Mouse (Mus musculus): ENCODE measurements around the gene Srl. TPM values are rescaled to one million over a fixed set of nuclear protein-coding genes. Genes with fewer than 3 reads are reported as not detected.
A peak's percentile ranks its signal among the peaks of the same experiment; 100 is the strongest.

Srl gene
- polyA plus RNA-seq, 1 experiment from 2014 or later, result 8.8 TPM

DNA sequence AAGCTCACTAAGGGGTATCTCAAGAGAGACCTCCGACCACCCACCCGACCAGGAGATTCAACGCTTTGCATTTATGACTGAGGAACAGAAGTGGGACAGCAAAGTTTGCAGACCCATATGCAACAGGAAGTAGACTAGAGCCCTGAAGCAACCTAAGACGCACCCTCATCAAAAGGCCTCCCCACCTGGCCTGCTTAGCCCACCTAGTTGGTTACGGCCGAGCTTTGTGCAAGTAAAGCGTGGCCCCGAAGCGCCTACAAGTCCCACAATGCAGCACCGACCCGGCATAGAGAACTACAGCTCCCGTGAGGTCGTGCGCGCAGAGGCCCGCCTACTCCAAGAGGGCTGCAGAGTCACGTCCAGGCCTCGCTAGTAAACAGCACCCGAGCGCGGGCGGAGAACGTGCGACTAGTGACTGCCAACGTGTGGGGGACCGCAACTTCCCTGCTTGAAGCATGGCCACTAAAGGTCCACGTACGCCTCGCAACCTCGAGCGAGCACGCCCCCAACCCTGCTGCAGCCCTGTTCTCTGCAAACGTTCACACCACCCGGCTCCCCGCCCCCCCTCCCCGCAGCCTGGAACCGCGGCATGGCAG is 16.9 kb upstream of the Srl start:
- peak; percentile 85 for ATAC-seq (replicated peaks; ENCODE audit: low FRiP score)
- Histone ChIP-seq H3K27ac (ENCODE audit: low read depth, low read length) (peak overlapping the region; percentile 96), H3K36me3 (ENCODE audit: control insufficient read depth, insufficient read depth, low read length) (no peaks in the 10 kb centered on the region; the same call in 1 of the 2 replicates), H3K9ac (ENCODE audit: low read depth, low read length) (peak overlapping the region; percentile 94), H3K9me3 (ENCODE audit: control insufficient read depth, low read length) (no peaks in the 10 kb centered on the region), H3K4me1 (replicated peaks; ENCODE audit: control insufficient read depth, insufficient read depth, low read length) (peaks cover 47% of the 10 kb centered on the region), H3K4me2 (peak overlapping the region; percentile 98), H3K4me3 (ENCODE audit: low read depth, low read length) (peak overlapping the region; percentile 87), H3K27me3 (replicated peaks; ENCODE audit: control insufficient read depth, insufficient read depth, low read length) (no peaks in the 10 kb centered on the region)
- DNase-seq (ENCODE audit: low spot score), result peak; percentile 91
- under 1% methylated on average over 38 of the region's 38 CpGs for WGBS

DNA sequence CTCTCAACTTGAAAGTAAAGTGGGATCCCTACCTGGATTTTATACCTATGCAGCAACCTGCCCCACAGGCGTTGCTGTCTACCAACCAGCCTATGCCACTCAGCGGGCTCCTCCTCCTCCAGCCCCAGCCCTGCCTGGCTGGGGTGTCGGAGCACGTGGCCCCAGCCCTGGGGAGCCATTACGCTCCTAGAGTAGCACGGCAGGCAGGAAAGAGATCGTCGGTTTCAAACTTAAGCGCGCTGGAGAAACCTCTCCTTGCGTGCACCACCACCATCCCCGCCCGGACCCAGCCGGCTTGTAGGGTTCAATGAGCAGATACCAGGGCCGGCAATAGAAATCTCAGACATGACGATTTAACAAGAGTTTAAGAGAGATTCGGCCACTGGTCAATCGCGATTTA is 16.3 kb upstream of the Srl start:
- no peaks in the 10 kb centered on the region for H3K9me3 ChIP-seq (ENCODE audit: control insufficient read depth, low read length)
- no peaks in the 10 kb centered on the region; the same call in 1 of the 2 replicates for H3K36me3 ChIP-seq (ENCODE audit: control insufficient read depth, insufficient read depth, low read length)
- peak overlapping the region; percentile 87 for H3K4me3 ChIP-seq (ENCODE audit: low read depth, low read length)
- H3K4me2 ChIP-seq, result peak overlapping the region; percentile 98
- DNase-seq (ENCODE audit: low spot score) (peak; percentile 71), ATAC-seq (replicated peaks; ENCODE audit: low FRiP score) (peak; percentile 68)
- H3K9ac ChIP-seq (ENCODE audit: low read depth, low read length), result peak overlapping the region; percentile 94
- H3K4me1 ChIP-seq (replicated peaks; ENCODE audit: control insufficient read depth, insufficient read depth, low read length), result peaks cover 52% of the 10 kb centered on the region
- peak overlapping the region; percentile 96 for H3K27ac ChIP-seq (ENCODE audit: low read depth, low read length)
- under 1% methylated on average over 19 of the region's 19 CpGs for WGBS
- H3K27me3 ChIP-seq (replicated peaks; ENCODE audit: control insufficient read depth, insufficient read depth, low read length), result no peaks in the 10 kb centered on the region

DNA sequence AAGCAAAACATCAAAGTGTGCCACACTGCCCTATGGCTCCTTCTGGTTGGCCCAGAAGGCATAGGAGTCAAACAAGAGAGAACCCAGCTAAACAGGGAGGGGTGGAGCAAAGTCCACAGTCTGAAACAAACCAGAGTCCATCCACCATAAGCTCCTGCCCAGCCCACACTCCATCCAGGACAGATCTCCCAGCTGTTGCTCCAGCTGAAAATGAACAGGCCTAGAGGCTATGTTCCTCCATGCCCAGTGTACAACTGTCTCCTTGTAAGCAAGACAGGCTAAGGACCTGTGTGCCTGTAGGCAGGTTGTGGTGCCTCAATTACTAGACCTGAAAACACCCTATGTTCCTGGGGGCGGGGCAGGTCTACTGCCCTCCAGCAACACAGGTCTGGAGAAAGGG is 15.5 kb upstream of the Srl start:
- Histone ChIP-seq H3K9ac (ENCODE audit: low read depth, low read length) (peak overlapping the region; percentile 94), H3K4me3 (ENCODE audit: low read depth, low read length) (peak overlapping the region; percentile 87), H3K4me2 (peak overlapping the region; percentile 98), H3K27ac (ENCODE audit: low read depth, low read length) (peak overlapping the region; percentile 96), H3K36me3 (ENCODE audit: control insufficient read depth, insufficient read depth, low read length) (no peaks in the 10 kb centered on the region; the same call in 1 of the 2 replicates), H3K27me3 (replicated peaks; ENCODE audit: control insufficient read depth, insufficient read depth, low read length) (no peaks in the 10 kb centered on the region), H3K9me3 (ENCODE audit: control insufficient read depth, low read length) (no peaks in the 10 kb centered on the region), H3K4me1 (replicated peaks; ENCODE audit: control insufficient read depth, insufficient read depth, low read length) (peaks cover 61% of the 10 kb centered on the region)
- DNase-seq (ENCODE audit: low spot score) (no peak), ATAC-seq (replicated peaks; ENCODE audit: low FRiP score) (no peak)
- WGBS, result 72% methylated on average over 1 of the region's 1 CpGs

DNA sequence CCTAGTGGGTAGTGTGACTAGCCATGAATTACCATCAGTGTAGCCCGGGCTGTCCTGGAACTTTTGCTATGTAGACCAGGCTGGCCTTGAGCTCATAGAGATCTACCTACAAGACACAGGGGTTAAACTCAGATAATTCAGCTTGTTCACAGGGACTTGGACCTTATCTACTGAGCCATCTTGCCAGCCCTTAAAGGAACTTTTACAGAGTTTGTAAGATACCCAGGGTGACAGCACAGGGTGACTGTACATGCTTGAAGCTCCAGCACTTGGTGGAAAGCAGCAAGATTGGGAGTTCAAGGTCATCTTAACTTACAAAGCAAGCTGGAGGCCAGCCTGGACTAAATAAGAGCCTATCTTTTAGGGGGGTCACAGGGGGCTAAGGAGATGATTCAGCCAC is 13.9 kb upstream of the Srl start:
- DNase-seq (ENCODE audit: low spot score), result no peak
- Histone ChIP-seq H3K27ac (ENCODE audit: low read depth, low read length) (peak overlapping the region; percentile 56), H3K27me3 (replicated peaks; ENCODE audit: control insufficient read depth, insufficient read depth, low read length) (no peaks in the 10 kb centered on the region), H3K9ac (ENCODE audit: low read depth, low read length) (0 out of 2 replicates have a peak overlapping the region, but pooled peaks have one; percentile 38), H3K36me3 (ENCODE audit: control insufficient read depth, insufficient read depth, low read length) (peaks cover 12% of the 10 kb centered on the region; the same call in 1 of the 2 replicates), H3K4me3 (ENCODE audit: low read depth, low read length) (no peak overlapping the region), H3K9me3 (ENCODE audit: control insufficient read depth, low read length) (no peaks in the 10 kb centered on the region), H3K4me2 (peak overlapping the region; percentile 30), H3K4me1 (replicated peaks; ENCODE audit: control insufficient read depth, insufficient read depth, low read length) (peaks cover 68% of the 10 kb centered on the region)
- ATAC-seq (replicated peaks; ENCODE audit: low FRiP score), result no peak
- 83% methylated on average over 1 of the region's 1 CpGs for WGBS

DNA sequence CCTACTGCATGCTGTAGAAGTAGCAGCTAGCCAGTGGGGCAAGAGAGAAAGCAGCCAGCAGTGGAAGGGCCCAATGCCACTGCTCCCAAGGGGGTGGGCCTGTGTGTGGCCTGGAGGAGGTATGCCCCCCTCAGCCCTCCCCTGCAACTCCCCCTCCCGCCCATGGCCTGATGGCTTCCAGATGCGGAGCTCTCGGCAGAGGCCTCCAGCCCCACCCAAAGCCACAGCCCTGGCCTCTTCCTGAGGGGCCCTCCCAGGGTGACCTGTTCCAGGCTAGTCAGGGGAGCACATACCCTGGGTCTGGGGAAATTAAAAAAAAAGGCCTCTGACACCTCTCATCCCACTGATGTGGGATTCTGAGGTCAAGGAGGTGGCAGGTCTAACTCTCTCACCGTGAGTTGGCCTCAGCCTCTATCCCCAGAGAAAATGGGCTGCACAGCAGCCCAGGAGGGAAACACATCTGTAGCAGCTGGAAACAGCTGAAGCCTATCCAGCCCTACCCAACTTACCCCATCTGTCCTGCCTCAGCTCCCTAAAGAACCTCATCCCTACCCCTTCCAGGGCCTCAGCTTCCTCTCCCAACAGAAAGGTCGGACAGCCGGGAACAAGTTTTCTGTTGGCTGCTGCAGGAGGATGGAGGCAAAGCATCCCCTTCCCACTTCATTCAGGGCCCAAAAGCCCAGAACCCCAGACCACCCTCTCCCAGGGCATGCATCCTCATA is 11.4 kb upstream of the Srl start:
- Histone ChIP-seq H3K4me3 (ENCODE audit: low read depth, low read length) (peak overlapping the region; percentile 38), H3K4me1 (replicated peaks; ENCODE audit: control insufficient read depth, insufficient read depth, low read length) (peaks cover 67% of the 10 kb centered on the region)
- peak; percentile 89 for ATAC-seq (replicated peaks; ENCODE audit: low FRiP score)

DNA sequence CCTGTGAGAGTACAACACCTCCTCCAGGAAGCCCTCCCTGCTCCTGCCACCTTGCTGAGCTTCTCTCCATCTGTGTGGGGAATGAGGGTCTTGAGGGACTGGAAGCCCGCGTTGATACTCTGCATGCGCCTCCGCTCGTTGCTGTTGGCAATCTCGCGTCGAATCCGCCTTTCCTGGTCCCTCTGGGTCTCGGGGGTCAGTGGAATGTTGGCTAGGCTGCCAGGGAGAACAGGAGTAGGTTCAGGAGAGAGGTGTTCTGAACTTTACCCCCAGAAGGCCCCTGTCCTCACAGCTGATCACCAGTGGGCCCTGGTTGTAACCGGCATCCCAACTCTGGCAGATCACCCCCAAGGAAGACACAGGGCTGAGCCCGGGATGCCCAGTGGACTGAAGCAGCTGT is 10.3 kb upstream of the Srl start:
- Histone ChIP-seq H3K27me3 (replicated peaks; ENCODE audit: control insufficient read depth, insufficient read depth, low read length) (no peaks in the 10 kb centered on the region), H3K4me2 (peak overlapping the region; percentile 78), H3K9me3 (ENCODE audit: control insufficient read depth, low read length) (no peaks in the 10 kb centered on the region), H3K4me1 (replicated peaks; ENCODE audit: control insufficient read depth, insufficient read depth, low read length) (peaks cover 57% of the 10 kb centered on the region), H3K4me3 (ENCODE audit: low read depth, low read length) (no peak overlapping the region), H3K36me3 (ENCODE audit: control insufficient read depth, insufficient read depth, low read length) (peaks cover 33% of the 10 kb centered on the region), H3K9ac (ENCODE audit: low read depth, low read length) (no peak overlapping the region; the same call in 1 of the 2 replicates), H3K27ac (ENCODE audit: low read depth, low read length) (peak overlapping the region; percentile 85)
- no peak for ATAC-seq (replicated peaks; ENCODE audit: low FRiP score)
- no peak for DNase-seq (ENCODE audit: low spot score)
- 88% methylated on average over 12 of the region's 12 CpGs for WGBS

More for the DNA sequence above, 11.4 kb upstream of the Srl start:
- Histone ChIP-seq H3K4me2 (peak overlapping the region; percentile 78), H3K36me3 (ENCODE audit: control insufficient read depth, insufficient read depth, low read length) (peaks cover 27% of the 10 kb centered on the region), H3K9ac (ENCODE audit: low read depth, low read length) (peak overlapping the region; percentile 68), H3K9me3 (ENCODE audit: control insufficient read depth, low read length) (no peaks in the 10 kb centered on the region), H3K27ac (ENCODE audit: low read depth, low read length) (peak overlapping the region; percentile 85), H3K27me3 (replicated peaks; ENCODE audit: control insufficient read depth, insufficient read depth, low read length) (no peaks in the 10 kb centered on the region)
- peak; percentile 73 for DNase-seq (ENCODE audit: low spot score)
- 23% methylated on average over 6 of the region's 6 CpGs for WGBS

DNA sequence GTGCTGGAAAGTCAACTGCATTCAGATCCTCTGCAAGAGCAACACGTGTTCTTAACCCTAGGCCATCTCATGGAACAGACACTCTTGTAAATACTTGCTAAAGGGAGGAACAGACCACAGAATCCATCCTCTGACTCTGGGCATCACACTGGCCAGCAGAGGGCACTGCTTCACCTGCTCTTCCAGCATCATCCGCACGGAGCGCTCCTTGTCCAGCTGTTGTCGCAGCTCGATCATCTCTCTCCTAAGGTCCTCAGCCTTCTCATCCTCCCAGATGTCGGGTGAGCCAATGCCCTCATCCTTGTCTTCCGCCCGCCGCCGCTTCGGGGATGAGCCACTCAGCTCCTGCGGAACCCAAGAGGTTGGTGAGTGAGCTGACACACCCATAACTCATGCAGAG is 9.4 kb upstream of the Srl start:
- Histone ChIP-seq H3K4me1 (replicated peaks; ENCODE audit: control insufficient read depth, insufficient read depth, low read length) (peaks cover 49% of the 10 kb centered on the region), H3K27me3 (replicated peaks; ENCODE audit: control insufficient read depth, insufficient read depth, low read length) (no peaks in the 10 kb centered on the region), H3K36me3 (ENCODE audit: control insufficient read depth, insufficient read depth, low read length) (peaks cover 35% of the 10 kb centered on the region), H3K4me2 (no peak overlapping the region; the same call in 1 of the 2 replicates), H3K4me3 (ENCODE audit: low read depth, low read length) (no peak overlapping the region), H3K9me3 (ENCODE audit: control insufficient read depth, low read length) (no peaks in the 10 kb centered on the region), H3K27ac (ENCODE audit: low read depth, low read length) (no peak overlapping the region), H3K9ac (ENCODE audit: low read depth, low read length) (no peak overlapping the region)
- peak; percentile 38 for ATAC-seq (replicated peaks; ENCODE audit: low FRiP score)
- DNase-seq (ENCODE audit: low spot score), result no peak
- WGBS, result 41% methylated on average over 13 of the region's 13 CpGs

DNA sequence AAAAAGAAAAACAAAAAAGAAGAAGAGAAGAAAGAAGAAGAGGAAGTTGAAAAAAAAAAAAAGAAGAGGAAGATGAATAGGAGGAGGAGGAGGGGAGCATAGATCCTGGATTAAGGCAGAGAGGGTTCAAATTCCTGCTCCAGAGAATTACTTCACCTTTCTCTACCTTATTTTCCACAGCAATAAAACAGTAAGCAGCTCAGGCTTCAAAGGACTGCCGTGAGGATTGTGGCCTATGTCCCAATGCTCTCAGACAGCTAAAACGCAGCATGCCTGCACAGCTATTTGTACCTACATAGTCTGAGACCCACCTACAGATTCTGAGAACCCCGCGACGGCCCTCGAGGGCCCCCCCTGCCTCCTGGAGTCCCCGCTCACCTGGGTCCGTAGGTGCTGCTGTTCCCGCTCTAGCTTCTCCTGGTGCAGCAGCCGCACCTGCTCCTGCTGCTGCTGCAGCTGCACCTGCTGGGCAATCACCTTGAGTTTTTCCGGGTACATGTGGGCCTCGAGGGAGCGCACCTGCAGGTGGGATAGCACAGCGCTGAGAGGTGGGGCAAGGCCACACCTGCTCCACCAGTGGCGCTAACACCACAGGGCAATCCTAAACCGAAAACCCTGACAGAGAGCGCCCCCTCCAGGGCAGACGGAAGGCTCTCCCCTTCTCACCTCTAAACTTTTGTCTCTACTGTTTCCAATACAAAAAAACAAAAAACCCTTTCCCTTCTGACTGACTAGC is 7.5 kb upstream of the Srl start:
- ATAC-seq (replicated peaks; ENCODE audit: low FRiP score), result no peak
- no peaks in the 10 kb centered on the region for H3K27me3 ChIP-seq (replicated peaks; ENCODE audit: control insufficient read depth, insufficient read depth, low read length)
- no peak overlapping the region for H3K9ac ChIP-seq (ENCODE audit: low read depth, low read length)
- no peak overlapping the region for H3K4me3 ChIP-seq (ENCODE audit: low read depth, low read length)
- DNase-seq (ENCODE audit: low spot score), result no peak
- no peak overlapping the region; the same call in 1 of the 2 replicates for H3K27ac ChIP-seq (ENCODE audit: low read depth, low read length)
- no peaks in the 10 kb centered on the region for H3K9me3 ChIP-seq (ENCODE audit: control insufficient read depth, low read length)
- H3K4me1 ChIP-seq (replicated peaks; ENCODE audit: control insufficient read depth, insufficient read depth, low read length), result peaks cover 30% of the 10 kb centered on the region
- no peak overlapping the region for H3K4me2 ChIP-seq
- WGBS, result 88% methylated on average over 18 of the region's 18 CpGs
- H3K36me3 ChIP-seq (ENCODE audit: control insufficient read depth, insufficient read depth, low read length), result peaks cover 40% of the 10 kb centered on the region

Data from liver, embryonic 11.5 days (tissue).